Mouse (Mus musculus) adipocyte (in vitro differentiated cells): ENCODE results near the gene Dnajb14.
"Not testable (repeated sequence)": the region's sequence is repeated elsewhere in the genome, so short reads cannot be mapped to it uniquely, and the experiment has no call there.

ENCODE experiments used
- DNase-seq: peaks from one replicate; pipeline ENCODE4 v3.0.0-alpha.2; 2016; ENCODE audit warnings: low spot score

Dnajb14 gene

DNA sequence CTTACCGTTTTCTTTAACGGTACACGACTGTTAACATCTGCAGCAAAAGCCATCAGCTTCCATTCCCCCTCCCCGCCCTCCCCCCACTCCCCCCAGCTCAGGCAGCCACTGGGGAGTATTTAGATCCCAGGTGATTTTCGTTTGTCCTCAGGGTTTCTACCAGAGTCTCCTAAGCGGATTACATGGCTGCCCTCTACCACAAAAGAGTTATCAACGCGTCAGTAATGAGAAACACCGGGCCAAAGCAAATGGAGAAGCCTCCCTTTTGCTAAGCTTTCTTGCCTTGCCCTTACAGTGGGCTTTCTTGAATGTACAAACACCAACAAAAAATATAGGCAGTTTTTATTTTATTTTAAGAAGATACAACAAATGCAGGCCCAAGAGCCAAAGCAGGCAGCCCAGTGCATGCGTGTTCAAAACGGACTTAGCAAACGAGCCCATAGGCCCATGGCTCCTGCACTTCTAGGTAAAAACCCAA, 50.3 kb downstream of the Dnajb14 start:
- DNase-seq: no peak

DNA sequence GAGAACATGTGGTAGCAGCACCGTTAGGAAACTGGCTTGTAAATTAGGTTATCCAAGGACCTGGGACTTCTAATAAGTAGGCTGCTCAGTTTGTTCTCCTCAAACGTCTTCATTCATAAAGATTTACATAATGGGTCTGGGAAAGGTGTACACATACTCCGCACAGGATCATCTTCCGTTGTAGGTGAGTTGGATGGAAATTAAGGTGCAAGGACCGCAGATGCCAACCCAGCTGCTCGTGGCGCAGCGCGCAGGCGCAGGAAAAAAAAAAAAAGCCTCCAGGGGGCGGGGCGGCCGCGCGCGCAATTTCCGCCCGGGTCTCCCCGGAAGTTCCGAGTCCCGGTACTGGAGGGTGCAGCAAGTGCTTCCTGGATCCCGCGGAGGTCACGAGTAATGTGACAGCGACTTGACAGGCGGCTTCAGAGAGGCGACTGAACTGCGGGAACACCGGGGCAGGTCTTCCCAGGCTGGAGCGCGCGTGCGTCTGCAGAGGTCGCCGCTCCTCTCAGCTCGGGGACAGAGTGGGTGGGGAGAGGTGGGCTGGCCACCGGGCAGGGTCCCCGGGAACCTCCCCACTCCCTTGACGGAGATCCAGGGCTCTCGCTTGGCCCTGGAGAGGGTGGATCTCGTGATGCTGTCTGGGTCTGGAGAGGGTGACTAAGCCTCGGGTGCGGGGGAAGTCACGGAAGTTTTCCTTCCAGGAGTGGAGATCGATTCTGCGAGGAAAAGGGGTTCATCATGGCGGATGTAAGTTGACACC, 50.9 kb downstream of the Dnajb14 start, which contains the start of gene Lamtor3:
Lamtor3 (plus strand) TSS at position 335 of the 760 bp plus-strand sequence.
- peak; percentile 92 for DNase-seq

DNA sequence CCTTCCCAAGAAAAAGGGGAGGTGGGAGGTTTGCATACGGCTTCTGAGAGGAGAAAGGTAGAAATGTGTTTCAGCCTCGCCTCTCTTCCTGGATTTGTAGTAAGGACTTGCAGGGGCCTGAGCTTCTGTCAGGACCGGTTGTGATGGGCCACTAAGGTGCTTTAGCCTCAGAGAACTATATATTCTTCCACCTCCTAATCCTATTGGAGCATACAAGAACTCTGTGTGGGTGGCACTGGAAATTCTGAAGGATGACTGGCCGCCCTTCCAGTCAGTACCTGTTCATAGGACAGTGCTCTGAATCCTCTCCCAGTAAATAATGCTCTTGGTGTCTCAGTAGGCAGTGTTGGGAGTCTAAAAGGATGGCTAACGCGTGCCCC, 51.4 kb downstream of the Dnajb14 start:
- DNase-seq: peak; percentile 43

DNA sequence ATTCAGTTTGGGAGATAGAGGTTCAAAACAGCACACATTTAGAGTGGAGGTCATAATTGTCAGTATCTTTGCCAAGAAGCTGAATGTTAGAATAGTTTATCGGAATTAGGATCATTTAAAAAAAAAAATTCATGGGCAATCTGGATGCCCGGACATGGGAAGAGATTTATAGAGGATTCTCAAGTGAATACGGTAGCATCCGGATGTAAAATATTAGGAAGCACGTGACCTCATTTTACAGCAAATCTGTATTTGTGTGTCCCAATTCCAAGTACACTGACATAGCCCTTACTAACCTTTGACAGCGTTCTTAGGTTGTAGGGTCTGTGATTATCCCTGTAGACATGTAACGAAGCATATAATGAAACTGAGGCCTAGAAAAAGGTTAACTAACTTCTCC, 51.9 kb downstream of the Dnajb14 start:
- DNase-seq: no peak

DNA sequence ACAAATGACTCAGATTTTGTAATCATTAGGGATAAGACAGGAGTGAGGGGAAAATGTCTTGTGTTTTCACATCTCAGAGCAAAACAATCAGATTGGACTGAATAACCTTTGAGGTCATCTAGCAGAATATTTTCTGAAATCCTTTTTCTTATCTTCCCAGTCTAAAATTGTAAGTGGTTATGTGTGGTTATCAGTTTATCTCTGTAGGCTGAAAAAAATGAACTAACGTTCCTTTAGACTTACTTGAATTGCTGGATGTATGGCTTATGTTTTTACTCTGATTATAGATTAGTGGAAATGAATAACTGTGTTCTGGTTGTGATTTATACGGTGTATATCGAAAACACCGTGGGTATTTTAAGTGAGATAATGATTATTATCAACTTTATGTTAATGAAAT, 53.1 kb downstream of the Dnajb14 start:
- DNase-seq: no peak

DNA sequence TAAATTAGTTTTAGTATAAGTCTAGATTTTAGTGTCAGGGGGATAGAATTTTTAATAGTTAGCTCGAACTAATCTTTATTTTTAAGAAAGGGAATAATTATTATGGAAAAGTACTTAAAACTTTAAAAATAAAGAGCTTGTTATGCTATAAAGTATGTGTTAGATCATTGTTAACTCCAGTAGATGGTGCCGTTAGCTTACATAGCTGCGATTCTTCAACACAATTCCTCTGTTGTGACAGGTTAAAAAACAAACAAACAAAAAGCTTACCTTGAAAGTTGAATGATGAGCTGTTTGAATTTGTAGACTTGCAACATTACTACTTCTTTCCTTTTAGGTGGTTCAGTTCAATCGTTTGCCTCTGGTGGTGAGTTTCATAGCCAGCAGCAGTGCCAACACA, 59.5 kb downstream of the Dnajb14 start:
- no peak for DNase-seq

DNA sequence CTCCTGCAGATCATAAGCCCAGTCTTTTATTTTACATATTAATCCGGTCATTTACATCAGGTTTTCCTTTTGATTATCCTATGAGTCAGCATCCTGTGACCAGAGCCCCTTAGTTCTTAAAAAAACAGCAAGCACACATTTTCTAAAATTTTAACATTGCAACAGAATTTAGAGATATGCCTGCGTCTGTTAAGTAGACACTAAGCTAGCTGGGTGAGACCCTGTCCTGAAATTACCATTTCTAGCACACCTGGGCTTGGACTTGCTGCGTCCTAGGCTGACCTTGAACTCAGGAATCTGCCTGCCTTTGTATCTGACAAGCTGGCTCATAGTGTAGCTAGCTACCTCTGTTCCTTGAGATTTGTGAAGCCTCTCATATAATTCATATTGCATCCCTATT, 62.5 kb downstream of the Dnajb14 start:
- no peak for DNase-seq

DNA sequence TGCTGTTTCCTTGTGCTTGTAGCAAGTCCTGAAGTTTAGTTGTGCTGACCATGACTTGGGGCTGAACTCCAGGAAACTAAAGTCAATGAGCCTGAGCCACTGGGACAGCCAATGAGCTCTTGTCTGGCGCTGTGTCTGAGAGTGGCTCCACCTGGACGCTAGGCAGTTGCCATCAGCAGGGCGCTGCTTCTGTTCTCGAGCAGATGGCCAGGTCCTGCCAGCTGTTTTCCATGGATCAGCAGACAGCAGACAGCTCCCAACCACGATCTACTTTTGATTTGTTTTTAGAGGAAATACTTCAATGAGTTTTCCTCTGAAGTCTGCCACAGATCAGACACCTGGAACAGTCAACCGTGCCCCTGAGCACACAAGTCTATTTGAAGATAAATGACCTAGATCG, 65.3 kb downstream of the Dnajb14 start:
- no peak for DNase-seq

DNA sequence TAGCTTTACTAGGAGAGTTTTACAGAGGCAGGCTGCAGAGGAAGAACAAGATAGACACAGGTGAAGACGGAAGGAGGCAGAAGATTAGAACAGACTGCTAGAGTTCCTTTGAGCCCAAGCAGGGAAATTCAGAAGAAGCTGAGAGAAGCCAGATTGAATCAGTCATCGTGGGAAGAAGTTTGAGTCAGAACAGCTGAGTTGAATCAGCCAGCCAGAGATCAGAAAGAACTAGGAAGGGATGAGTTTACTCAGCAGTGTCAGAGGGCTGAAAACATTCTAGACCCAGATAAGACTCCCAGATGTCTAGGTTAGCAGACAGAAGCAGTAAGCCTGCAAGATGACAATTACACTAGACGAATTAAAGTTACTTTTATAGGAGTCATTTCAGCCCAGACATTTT, 66.5 kb downstream of the Dnajb14 start:
- no peak for DNase-seq

DNA sequence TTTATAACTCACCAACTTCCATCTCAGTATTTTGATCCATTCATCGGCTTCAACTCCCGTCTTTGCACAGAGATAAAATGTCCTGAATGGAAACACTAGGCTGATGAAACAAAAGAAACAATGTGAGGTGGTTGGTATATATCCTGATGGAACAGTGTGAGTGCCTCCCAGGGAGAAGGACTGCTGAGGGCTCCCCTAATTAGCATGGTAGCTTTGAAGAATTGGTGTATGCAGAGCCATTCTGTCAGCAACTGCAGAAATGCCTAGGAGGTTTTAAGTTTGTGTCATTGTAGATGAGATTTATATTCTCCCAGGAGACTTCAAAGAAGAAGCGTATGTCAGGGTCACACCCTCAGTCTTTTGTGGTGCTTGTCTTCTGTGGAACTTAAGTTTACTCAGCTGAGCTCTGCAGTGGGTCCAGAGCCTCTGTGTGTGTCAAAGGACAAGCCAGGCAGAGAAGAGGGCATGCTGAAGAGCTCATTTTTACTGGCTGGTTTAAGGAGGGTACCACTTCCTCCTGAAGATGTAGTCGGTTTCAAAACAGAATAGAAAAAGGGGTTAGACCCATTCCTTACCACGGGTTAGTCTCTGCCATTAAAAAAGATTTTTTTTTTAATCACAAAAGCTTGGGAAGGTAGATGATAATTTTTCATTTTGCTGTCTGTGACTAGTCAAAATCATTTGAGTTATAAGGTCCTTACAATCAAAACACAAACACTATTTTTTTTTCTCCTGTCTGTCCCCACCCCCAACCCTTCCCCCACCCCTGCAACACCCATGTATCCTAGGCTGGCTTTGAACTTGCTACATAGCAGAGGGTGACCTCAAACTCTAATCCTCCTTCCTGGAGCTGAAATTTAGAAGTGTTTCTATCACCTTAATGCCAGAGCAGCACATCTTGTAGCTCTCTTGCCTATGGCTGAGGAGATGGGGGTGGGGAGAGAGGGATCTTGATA, 68.4 kb downstream of the Dnajb14 start:
- DNase-seq: no peak

DNA sequence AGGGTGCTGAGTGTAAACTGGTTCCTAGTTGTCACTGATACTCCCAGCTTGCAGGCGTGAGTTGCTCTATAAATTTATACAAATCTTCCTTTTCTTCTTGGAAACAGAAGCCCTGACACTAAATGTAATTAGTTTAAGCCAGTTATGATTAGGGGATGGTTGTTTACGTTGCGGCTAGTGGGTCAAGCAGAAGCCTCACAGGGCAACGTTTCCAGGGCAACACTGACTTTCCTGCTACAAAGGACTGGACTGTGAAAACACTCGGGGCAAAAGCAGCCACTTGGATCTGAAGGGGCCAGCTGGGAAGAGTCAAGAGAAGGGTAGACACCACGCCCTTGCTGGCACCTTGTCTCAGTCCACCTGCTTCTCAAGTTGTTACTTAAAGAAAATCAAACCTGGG, 69.1 kb downstream of the Dnajb14 start:
- no peak for DNase-seq

DNA sequence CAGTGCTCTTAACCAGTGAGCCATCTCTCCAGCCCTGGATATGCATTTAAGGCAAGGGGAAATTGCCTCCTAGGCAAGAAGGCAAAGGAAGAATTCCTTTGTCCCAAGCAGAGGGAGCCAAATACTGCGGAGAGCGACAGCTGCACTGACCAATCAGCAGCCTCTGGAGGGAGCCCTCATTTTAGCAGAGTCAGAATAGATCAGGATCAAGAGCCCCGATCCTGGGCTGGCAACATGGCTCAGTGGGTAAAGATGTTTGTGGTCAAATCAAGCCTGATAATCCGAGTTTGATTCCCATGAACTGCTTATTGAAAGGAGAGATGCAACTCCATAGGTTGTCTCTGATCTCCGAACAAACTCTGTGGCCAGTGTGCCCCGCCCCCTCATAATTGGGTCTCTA, 71.1 kb downstream of the Dnajb14 start:
- DNase-seq: peak; percentile 52

DNA sequence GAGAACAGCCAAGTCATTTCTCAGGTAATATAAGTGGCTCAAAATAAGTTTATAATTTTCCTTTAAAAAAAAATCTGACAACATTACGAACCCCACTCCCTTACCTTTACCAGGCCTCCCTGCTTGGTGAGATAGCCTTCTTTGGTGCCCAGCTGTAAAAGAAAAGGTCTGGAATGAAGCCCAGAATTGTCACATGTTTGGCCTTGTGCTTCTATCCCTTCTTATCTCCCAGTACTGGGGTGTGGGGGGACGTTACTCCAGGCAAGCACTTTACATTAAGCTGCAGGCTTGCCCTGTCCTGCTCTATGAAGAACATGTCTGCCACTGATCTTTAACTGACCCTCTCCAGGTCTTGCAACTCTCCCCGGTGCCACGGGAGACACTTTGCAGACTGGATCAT, 73.3 kb downstream of the Dnajb14 start:
- peak; percentile 38 for DNase-seq

DNA sequence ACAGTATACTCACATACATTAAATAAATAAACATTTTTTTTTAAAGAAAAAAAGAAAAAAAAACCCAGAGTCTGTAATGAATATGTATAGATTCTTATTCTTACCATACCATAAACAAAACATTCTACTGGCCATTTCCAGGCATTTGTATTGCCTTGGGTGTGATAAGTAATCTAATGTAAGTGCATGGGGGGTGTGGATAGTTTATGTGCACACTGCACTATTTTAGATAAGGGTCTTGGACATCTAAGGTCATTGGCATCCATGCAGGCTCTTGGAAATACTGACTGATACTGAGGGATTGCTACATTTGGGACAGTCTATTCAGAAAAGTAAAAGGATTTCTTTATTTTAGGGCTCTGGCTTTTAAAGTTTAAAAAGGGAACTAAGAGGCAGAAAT, 74.1 kb downstream of the Dnajb14 start:
- DNase-seq: no peak

DNA sequence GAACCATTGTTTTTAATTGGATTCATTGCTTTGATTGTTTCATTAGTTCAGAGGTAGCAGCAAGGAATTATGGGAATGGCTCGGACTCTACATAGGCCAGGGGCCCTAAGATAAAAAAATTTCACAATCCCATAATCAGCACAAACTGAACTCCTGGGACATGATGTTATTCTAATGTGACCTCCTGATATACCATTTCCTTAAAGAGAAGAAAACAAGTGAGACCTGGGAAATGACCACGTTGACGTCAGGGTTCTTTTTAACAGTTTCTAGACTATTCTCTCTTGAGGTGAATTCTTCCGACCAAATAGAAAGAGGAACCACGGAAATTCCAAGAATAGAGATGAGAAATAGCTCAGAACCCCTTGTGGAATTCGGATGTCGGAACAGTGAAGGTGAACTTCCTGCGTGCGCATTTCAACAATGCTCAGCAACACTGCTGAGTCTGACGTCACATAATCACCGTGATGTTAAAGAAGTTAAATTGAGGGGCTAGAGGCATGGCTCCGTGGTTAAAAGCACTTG, 74.7 kb downstream of the Dnajb14 start:
- no peak for DNase-seq

DNA sequence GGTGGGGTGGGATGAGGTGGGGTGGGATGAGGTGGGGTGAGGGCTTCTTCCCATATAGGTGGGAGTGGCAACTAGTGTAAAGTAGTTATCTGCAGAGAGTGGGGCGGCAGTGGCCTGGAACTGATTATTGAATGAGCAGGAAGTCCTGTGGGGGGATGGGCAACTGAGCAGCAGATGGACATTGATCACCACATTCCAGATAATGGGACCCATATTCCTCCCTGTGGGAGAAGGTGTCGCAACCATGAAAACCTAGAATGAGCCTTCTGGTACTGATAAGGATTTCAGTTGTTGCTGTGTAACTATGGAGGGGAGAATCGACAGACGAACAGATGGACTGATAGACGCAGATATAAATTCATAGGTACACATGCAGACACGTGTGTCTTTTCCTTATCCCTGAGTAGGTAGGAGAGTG, 76.3 kb downstream of the Dnajb14 start:
- no peak for DNase-seq

DNA sequence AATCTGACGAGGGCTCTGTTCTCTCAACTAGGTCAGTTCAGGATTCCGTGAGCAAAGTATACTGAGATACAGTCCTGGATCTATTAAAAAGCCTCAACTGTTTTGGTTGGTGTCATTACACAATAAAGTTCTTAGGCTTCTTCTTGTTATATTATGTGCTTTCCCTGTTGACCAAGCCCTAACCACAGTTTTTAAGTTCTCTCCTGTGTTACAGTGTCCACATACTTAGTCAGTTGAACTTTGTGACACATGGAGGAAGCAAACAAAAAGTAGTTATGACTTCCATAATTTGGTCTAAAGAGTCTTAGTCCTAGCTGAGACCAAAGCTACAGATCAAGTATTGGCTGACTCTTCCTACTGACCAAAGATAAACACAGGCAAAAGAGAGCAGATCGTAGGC, 79.4 kb downstream of the Dnajb14 start:
- peak; percentile 31 for DNase-seq

DNA sequence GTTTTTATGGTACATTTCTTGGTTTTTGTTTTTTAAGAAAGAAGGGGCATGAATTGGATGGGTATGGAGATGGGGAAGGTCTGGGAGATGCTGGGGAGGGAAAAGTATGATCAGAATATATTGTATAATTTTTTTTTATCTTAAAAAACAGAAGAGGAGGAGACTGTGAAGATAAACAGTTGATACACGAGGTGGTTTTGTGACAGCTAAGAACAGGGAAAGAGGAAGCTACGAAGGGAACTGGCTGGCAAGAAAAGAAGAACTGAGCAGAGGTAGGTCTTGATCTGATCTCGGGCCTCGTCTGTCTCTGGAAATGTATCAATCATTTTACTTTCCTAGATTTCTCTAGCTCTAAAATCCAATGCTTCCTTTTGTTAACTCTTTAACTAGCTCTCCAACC, 80.0 kb downstream of the Dnajb14 start:
- DNase-seq: no peak

DNA sequence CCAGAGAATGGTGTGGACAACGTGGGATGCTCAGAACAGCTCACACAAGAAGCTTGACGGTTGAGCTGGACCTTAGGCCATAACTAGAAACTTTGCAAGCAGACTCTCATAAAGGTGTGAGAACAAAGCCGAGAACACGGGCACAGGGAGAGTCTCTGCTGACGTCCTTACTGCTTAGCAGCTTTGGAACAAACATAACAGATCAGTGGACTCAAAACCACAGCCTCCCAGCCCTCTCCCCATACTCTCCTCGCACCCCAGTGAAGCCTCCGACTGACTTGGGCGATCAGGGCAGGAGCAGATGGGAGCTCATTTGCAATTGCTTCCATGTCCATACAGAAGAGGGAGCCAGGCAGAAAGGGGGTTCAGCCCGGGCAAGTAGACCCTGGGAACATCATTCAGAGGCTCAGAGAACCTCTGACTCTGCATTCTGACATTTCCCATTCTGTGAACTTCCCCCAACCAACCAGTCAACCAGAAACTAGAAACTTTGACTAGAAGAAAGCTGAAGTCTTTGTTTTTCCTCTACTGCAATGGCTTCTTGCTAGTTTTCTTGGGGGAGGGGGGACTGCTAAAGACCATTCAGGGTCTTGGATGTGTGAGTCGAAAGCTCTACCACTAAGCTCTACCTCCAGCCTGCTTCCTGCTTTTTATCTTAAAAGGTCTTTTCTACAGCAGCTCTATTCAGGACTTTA, 82.9 kb downstream of the Dnajb14 start:
- DNase-seq: no peak

DNA sequence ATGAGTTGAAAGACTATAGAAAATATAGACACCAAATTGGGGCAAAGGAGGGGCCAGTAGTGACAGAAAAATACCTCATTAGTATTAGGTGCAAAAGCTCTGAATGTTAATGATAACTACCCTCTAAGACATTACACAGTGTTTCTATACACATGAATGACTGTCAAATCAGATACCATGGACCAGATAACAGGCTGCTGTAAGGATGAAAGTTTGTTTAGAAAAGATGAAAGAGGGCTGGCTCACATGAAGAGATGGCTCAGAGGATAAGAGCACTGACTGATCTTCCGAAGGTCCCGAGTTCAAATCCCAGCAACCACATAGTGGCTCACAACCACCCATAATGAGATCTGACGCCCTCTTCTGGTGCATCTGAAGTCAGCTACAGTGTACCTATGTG, 83.8 kb downstream of the Dnajb14 start:
- not testable (repeated sequence) for DNase-seq

DNA sequence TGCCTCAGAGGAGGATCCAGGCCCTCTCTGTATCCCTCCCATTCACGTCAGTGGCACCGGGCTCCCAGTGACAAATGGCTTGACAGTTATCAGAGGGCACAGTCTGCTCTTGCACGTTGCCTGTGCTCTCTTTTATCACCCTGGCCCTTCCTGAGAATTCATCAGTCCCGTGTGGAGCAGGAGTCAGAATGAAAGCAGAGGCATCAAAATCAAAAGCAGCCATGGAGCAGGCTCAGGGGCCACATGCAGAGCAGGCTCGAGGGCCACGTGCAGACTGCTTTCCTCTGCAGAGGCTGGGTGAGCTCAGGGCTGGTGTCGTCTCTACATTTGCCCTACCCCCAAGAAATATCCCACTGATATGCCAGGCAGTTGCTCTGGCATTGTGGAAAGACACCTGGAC, 84.3 kb downstream of the Dnajb14 start:
- no peak for DNase-seq

DNA sequence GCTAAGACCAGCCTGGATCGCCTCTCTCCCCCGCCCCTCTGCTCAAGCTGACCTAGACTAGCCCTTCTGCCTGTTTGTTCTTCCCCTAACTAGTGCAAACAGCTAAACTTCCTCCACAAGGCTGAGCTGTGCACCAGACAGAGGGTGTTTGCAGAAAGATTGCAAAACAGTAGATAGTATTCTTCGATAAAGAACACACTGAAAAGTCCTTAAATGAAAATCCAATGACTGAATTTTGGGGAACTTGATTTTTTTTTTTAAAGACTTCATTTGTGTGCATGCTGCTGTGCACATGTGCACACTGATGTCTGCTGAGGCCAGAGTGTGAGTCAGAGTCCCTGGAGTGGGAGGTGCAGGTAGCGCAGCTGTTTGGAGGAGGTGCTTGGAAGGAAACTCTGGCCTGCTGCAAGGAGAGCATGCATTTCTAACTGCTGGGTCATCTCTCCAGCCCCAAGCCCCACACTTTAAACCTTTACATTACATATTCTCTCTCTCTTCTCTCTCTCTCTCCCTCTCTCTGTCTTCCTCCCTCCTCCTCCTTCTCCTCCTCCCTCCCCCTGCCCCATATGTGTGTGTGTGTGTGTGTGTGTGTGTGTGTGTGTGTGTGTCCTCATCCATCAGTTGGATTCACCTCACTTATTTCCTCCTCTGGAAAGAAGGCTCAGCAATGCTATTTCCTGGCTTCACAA, 84.9 kb downstream of the Dnajb14 start:
- DNase-seq: peak; percentile 52
